Mouse (Mus musculus): Measurements from ENCODE around the gene Clec9a.

GRCm38 (mm10) chr6:129436025-129436424 lies 27.4 kb downstream of the Clec9a start:
- TF ChIP-seq GATA1 (IDR thresholded peaks at IDR 0.05; ENCODE audit: borderline replicate concordance, low read length) (no peak), FLI1 (IDR thresholded peaks at IDR 0.05; ENCODE audit: low read length) (no peak)
